Mouse (Mus musculus): ENCODE measurements around the gene Taar7e.

GRCm38 (mm10) chr10:24031347-24031746 lies 6.1 kb upstream of the Taar7e start:
- TF ChIP-seq CTCF (IDR thresholded peaks at IDR 0.05; ENCODE audit: low read depth) (no peak), EP300 (IDR thresholded peaks at IDR 0.05; ENCODE audit: low read depth) (no peak)
